Mouse (Mus musculus) erythroblast, embryonic 14.5 days (primary cell): Measurements from ENCODE around the gene P3h2.

Experiments
- GATA1 ChIP-seq: IDR thresholded peaks from 2 replicates; pipeline ENCODE4 v1.6.1; 2012; ENCODE audit warnings: low read length, inconsistent platforms, mixed read lengths
- TAL1 ChIP-seq: IDR thresholded peaks from 3 replicates; pipeline ENCODE4 v1.6.1; 2012; ENCODE audit warnings: low read length, inconsistent platforms, mixed read lengths

DNA sequence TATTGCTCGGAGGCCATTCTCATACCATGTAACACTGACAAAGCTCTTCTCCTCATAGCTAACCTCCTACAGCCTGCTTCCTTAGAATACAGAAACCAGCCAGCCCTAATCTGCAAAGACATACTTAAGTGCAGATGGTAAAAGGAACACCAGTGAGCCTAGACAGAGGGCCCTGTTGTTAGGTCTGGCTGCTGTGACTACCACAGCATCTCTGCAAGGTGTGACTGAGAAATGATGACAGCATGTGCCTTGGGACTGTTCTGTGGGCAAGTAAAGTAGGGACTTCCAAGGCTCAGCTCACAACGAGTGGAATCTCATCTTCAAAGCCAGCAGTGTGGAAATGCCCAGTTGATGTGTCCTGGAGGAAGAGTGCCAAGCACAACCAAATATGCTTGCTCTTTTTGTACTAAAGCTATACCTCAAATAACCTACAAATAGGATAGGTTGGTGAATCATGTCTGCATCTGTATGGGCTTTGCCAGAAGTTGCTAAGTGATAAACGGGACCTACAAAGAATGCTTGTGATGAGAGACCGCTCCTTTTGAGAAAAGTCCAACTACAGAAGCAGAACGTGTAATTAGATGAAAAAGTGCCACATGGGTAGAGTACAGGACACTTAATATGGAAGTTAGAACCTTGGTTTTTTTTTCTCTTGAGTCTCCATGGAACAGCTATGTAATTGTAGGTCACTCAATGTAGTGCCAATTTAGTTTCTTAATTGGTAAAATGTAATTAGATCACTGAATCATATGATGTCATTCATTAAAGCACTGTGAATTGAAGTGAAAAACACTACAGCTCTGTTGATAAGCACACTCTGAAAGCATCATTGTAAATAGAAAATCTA, 45.1 kb downstream of the P3h2 start:
- no peak for TF ChIP-seq GATA1
- TF ChIP-seq TAL1, result no peak
